ENCODE assay signal across 11 mouse cellular contexts in the genomic region with DNA sequence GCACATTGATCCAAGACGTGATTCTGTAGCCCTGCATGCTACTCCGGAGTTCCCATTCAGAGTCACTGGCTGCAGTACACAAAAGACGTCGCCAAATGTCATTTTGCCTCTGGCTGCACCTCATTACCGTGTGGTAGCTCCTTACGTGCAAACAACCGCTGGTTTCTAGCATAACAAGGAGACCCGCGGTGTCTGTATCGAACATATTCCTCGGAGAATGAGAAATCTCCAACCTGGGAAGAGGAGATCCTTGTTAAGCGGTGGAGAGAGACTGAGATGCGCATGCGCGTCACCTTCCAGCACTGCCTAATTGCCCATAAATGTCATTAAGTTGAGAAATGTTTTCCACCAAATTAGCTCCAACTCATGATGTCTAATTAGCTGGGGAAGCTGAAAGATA. TPM values are rescaled to one million over a fixed set of nuclear protein-coding genes. Genes with fewer than 3 reads are reported as not detected.
DNase-seq lines count a peak whose midpoint lies in the region; ATAC-seq lines count a peak whose summit lies in the region.
"Had no signal": no experiment of that assay in that cellular context is flagged by ENCODE, and none has a peak within 500 bp of the region (broad histone marks: within the 10 kb centered on the region; RNA-seq: fewer than 3 reads in every experiment).

No protein-coding gene starts in this region.

- H3K9me3 ChIP-seq in neural tube, embryonic 12.5 days = no peaks in the 10 kb centered on the region
- H3K9me3 ChIP-seq in forebrain, embryonic 11.5 days (ENCODE audit: control insufficient read depth, low read length) = no peaks in the 10 kb centered on the region
- H3K9me3 ChIP-seq in limb, embryonic 10.5 days (replicated peaks) = no peaks in the 10 kb centered on the region
- H3K9me3 ChIP-seq: heart, embryonic 13.5 days had no signal

- H3K4me2 ChIP-seq in neural tube, embryonic 12.5 days (replicated peaks) = peak overlapping the region; percentile 36
- peak overlapping the region; percentile 29; the same call in 1 of the 2 replicates for H3K4me2 ChIP-seq in forebrain, embryonic 11.5 days (ENCODE audit: low read depth, low read length, severe bottlenecking)
- H3K4me2 ChIP-seq: heart, embryonic 13.5 days had no signal

- no peak overlapping the region for H3K4me3 ChIP-seq in neural tube, embryonic 12.5 days
- H3K4me3 ChIP-seq in forebrain, embryonic 11.5 days (ENCODE audit: low read depth, low read length) = no peak overlapping the region
- H3K4me3 ChIP-seq in limb, embryonic 10.5 days = no peak overlapping the region
- H3K4me3 ChIP-seq: heart, embryonic 13.5 days had no signal

- ATAC-seq in neural tube, embryonic 12.5 days (ENCODE audit: low FRiP score, low read depth) = peak; percentile 21
- ATAC-seq in forebrain, embryonic 11.5 days (replicated peaks; ENCODE audit: low FRiP score) = peak; percentile 44

- no peak overlapping the region for H3K9ac ChIP-seq in neural tube, embryonic 12.5 days
- no peak overlapping the region for H3K9ac ChIP-seq in forebrain, embryonic 11.5 days (ENCODE audit: low read length)
- H3K9ac ChIP-seq: heart, embryonic 13.5 days had no signal

- 29% methylated on average over 15 of the region's 15 CpGs for WGBS in neural tube, embryonic 12.5 days
- WGBS in forebrain, embryonic 11.5 days = 34% methylated on average over 15 of the region's 15 CpGs
- 63% methylated on average over 15 of the region's 15 CpGs for WGBS in limb, embryonic 10.5 days

- H3K36me3 ChIP-seq in neural tube, embryonic 12.5 days = no peaks in the 10 kb centered on the region
- no peaks in the 10 kb centered on the region for H3K36me3 ChIP-seq in forebrain, embryonic 11.5 days (ENCODE audit: control insufficient read depth, insufficient read depth, low read length)
- H3K36me3 ChIP-seq in limb, embryonic 10.5 days = no peaks in the 10 kb centered on the region
- H3K36me3 ChIP-seq: heart, embryonic 13.5 days had no signal

- H3K27ac ChIP-seq in neural tube, embryonic 12.5 days = no peak overlapping the region
- no peak overlapping the region for H3K27ac ChIP-seq in forebrain, embryonic 11.5 days (ENCODE audit: low read depth, low read length)
- no peak overlapping the region for H3K27ac ChIP-seq in limb, embryonic 10.5 days
- H3K27ac ChIP-seq: heart, embryonic 13.5 days had no signal

- no peaks in the 10 kb centered on the region; the same call in 1 of the 2 replicates for H3K4me1 ChIP-seq in neural tube, embryonic 12.5 days
- peaks cover 13% of the 10 kb centered on the region for H3K4me1 ChIP-seq in forebrain, embryonic 11.5 days (replicated peaks; ENCODE audit: control insufficient read depth, insufficient read depth, low read length)
- peaks cover 13% of the 10 kb centered on the region for H3K4me1 ChIP-seq in limb, embryonic 10.5 days
- H3K4me1 ChIP-seq: heart, embryonic 13.5 days had no signal

- no peak for DNase-seq in neural tube, embryonic 10.5 days (ENCODE audit: extremely low spot score, low spot score)
- peak; percentile 61 for DNase-seq in forebrain, embryonic 11.5 days (ENCODE audit: low spot score)
- DNase-seq in limb, embryonic 10.5 days (ENCODE audit: low spot score) = peak; percentile 38
- peak; percentile 66 for DNase-seq in retina, postnatal 1 day
- DNase-seq in spleen, postnatal 14 days (ENCODE audit: low spot score in 2 of 2) = no peak
- DNase-seq in thymus, postnatal 14 days = no peak
- DNase-seq: kidney, adult 11 months; thymus, postnatal 36 days had no signal

- peaks cover 77% of the 10 kb centered on the region for H3K27me3 ChIP-seq in neural tube, embryonic 12.5 days (replicated peaks)
- peaks cover 3% of the 10 kb centered on the region for H3K27me3 ChIP-seq in forebrain, embryonic 11.5 days (ENCODE audit: control insufficient read depth, insufficient read depth, low read length)
- peaks cover 31% of the 10 kb centered on the region for H3K27me3 ChIP-seq in limb, embryonic 10.5 days (ENCODE audit: low read depth, poor library complexity, severe bottlenecking)

RNA-seq across cellular contexts. Expression of gene Olig1, which starts 51.0 kb away (rescaled TPM):
- polyA plus RNA-seq in neural tube, embryonic 12.5 days (2016; fragmentation: Nextera tagmentation; extraction: Ambion mirVana) = 3.1 and 5.1 TPM in 2 replicates
- polyA plus RNA-seq in forebrain, embryonic 11.5 days (2014; fragmentation: Nextera tagmentation; extraction: Ambion mirVana) = 9.0 and 12.3 TPM in 2 replicates
- not detected in 2 replicates for polyA plus RNA-seq in limb, embryonic 10.5 days (2016; fragmentation: Nextera tagmentation; extraction: Ambion mirVana)
- polyA plus RNA-seq: heart, embryonic 13.5 days; lung, embryonic 16.5 days had no signal

RNA-seq across cellular contexts. Expression of gene Ifnar2, which starts 52.0 kb away (rescaled TPM):
- 30.7 and 35.4 TPM in 2 replicates for polyA plus RNA-seq in neural tube, embryonic 12.5 days (2016; fragmentation: Nextera tagmentation; extraction: Ambion mirVana)
- polyA plus RNA-seq in forebrain, embryonic 11.5 days (2014; fragmentation: Nextera tagmentation; extraction: Ambion mirVana) = 29.6 and 32.3 TPM in 2 replicates
- polyA plus RNA-seq in limb, embryonic 10.5 days (2016; fragmentation: Nextera tagmentation; extraction: Ambion mirVana) = 33.0 and 35.3 TPM in 2 replicates

Comparison
In these comparisons a context has a peak if more than half of its experiments do, and no peak if none do; other contexts are left out.
1. DNase-seq: peak in forebrain, embryonic 11.5 days (single experiment), limb, embryonic 10.5 days (single experiment) and retina, postnatal 1 day (single experiment); none in neural tube, embryonic 10.5 days (single experiment), spleen, postnatal 14 days (0 of 2) and thymus, postnatal 14 days (single experiment).